ENCODE assay signal across 8 mouse cellular contexts in genomic region chr17:83983070-83983836, GRCm38 (mm10).
A peak's percentile ranks its signal among the peaks of the same experiment; 100 is the strongest.
DNase-seq lines count a peak whose midpoint lies in the region; ATAC-seq and TF ChIP-seq lines count a peak whose summit lies in the region.

No protein-coding gene starts in this region.

- 37% methylated on average over 18 of the region's 18 CpGs for WGBS in hindbrain, embryonic 15.5 days
- 47% methylated on average over 18 of the region's 18 CpGs for WGBS in liver, embryonic 11.5 days

- peak overlapping the region; percentile 58 for H3K27ac ChIP-seq in hindbrain, embryonic 15.5 days (replicated peaks)
- peak overlapping the region; percentile 2 for H3K27ac ChIP-seq in liver, embryonic 11.5 days (ENCODE audit: low read depth, low read length)

- H3K9me3 ChIP-seq in hindbrain, embryonic 15.5 days = no peaks in the 10 kb centered on the region
- H3K9me3 ChIP-seq in liver, embryonic 11.5 days (ENCODE audit: control insufficient read depth, low read length) = no peaks in the 10 kb centered on the region

- no peak overlapping the region for H3K4me2 ChIP-seq in hindbrain, embryonic 15.5 days
- H3K4me2 ChIP-seq in liver, embryonic 11.5 days = no peak overlapping the region

- H3K79me3 ChIP-seq in C2C12 (ENCODE audit: low read depth) = no peaks in the 10 kb centered on the region

- no peaks in the 10 kb centered on the region for H3K36me3 ChIP-seq in C2C12 (ENCODE audit: control insufficient read depth, insufficient read depth)
- no peaks in the 10 kb centered on the region for H3K36me3 ChIP-seq in hindbrain, embryonic 15.5 days
- no peaks in the 10 kb centered on the region for H3K36me3 ChIP-seq in liver, embryonic 11.5 days (ENCODE audit: control insufficient read depth, insufficient read depth, low read length)

- intact Hi-C loops in gastrocnemius, postnatal 14 days (cut with DNase I; ENCODE audit: low total_unique reads) = no loop called here

- H3K9ac ChIP-seq in hindbrain, embryonic 15.5 days = no peak overlapping the region
- H3K9ac ChIP-seq in liver, embryonic 11.5 days (ENCODE audit: low read depth, low read length) = 0 out of 2 replicates have a peak overlapping the region, but pooled peaks have one; percentile 14

- H3ac ChIP-seq in C2C12 (ENCODE audit: control insufficient read depth, insufficient read length, low read depth) = no peak overlapping the region

- H3K4me3 ChIP-seq in C2C12 (ENCODE audit: insufficient read depth, poor library complexity, severe bottlenecking) = no peak overlapping the region
- no peak overlapping the region for H3K4me3 ChIP-seq in hindbrain, embryonic 15.5 days
- no peak overlapping the region for H3K4me3 ChIP-seq in liver, embryonic 11.5 days (ENCODE audit: low read depth, low read length)

- peak; percentile 84 for DNase-seq in adrenal gland, postnatal 14 days
- peak; percentile 85 for DNase-seq in gastrocnemius, postnatal 14 days
- DNase-seq in liver, embryonic 11.5 days (ENCODE audit: low spot score) = no peak
- DNase-seq in skeletal muscle tissue, adult 2 months (ENCODE audit: low read depth, low spot score) = peak; percentile 89
- no peak for DNase-seq in left cerebral cortex, adult 8-10 months (ENCODE audit: low spot score in 2 of 2)

- no peak for TF ChIP-seq CTCF in C2C12 (IDR thresholded peaks at IDR 0.05; ENCODE audit: control insufficient read depth, insufficient read depth, insufficient read length)

- peaks cover 23% of the 10 kb centered on the region for H3K4me1 ChIP-seq in hindbrain, embryonic 15.5 days (replicated peaks)
- peaks cover 29% of the 10 kb centered on the region for H3K4me1 ChIP-seq in liver, embryonic 11.5 days (replicated peaks; ENCODE audit: control insufficient read depth, insufficient read depth, low read length)

- H3K27me3 ChIP-seq in C2C12 (ENCODE audit: control insufficient read depth, insufficient read depth, insufficient read length) = no peaks in the 10 kb centered on the region
- H3K27me3 ChIP-seq in hindbrain, embryonic 15.5 days = no peaks in the 10 kb centered on the region
- no peaks in the 10 kb centered on the region for H3K27me3 ChIP-seq in liver, embryonic 11.5 days (replicated peaks; ENCODE audit: control insufficient read depth, insufficient read depth, low read length)

- H3K79me2 ChIP-seq in C2C12 (ENCODE audit: control insufficient read depth, insufficient read depth) = no peaks in the 10 kb centered on the region

- peak; percentile 49; the same call in 1 of the 2 replicates for ATAC-seq in hindbrain, embryonic 15.5 days (ENCODE audit: low FRiP score, low read depth)
- 0 out of 2 replicates have a peak, but pooled peaks have one; percentile 33 for ATAC-seq in liver, embryonic 11.5 days (replicated peaks; ENCODE audit: low FRiP score)
- ATAC-seq in frontal cortex, adult (ENCODE audit: low TSS enrichment) = no peak

TF ChIP-seq in C2C12, 6 proteins besides CTCF, POLR2A, EP300 and RAD21:
- TF ChIP-seq MYOG (IDR thresholded peaks at IDR 0.05; ENCODE audit: control insufficient read depth, extremely low read depth, insufficient read length) (no peak), CEBPB (IDR thresholded peaks at IDR 0.05; ENCODE audit: low read depth) (peak; percentile 77)

Comparison
In these comparisons a context has a peak if more than half of its experiments do, and no peak if none do; other contexts are left out.
1. DNase-seq: peak in adrenal gland, postnatal 14 days (single experiment), gastrocnemius, postnatal 14 days (single experiment) and skeletal muscle tissue, adult 2 months (single experiment); none in liver, embryonic 11.5 days (single experiment) and left cerebral cortex, adult 8-10 months (0 of 2).